Mouse (Mus musculus): ENCODE data around the gene Gm47289. TPM values are rescaled to one million over a fixed set of nuclear protein-coding genes. Genes with fewer than 3 reads are reported as not detected.
A peak's percentile ranks its signal among the peaks of the same experiment; 100 is the strongest.

Gene Gm47289
- total RNA-seq (2014; rRNA removed) (0.07 TPM in 1 of 2 replicates, not detected in the other), polyA plus RNA-seq (2012; rRNA removed) (not detected in 2 replicates)

- TF ChIP-seq CTCF (IDR thresholded peaks at IDR 0.05; ENCODE audit: low read depth, low read length): no peak
- TF ChIP-seq POLR2A (IDR thresholded peaks at IDR 0.05; ENCODE audit: extremely low read depth, insufficient read depth, low read length): no peak
- no peak for DNase-seq (ENCODE audit: extremely low read depth, low read depth, low spot score)
- Histone ChIP-seq H3K4me1 (ENCODE audit: control insufficient read depth, insufficient read depth, low read length) (peaks cover 34% of the 10 kb centered on the region), H3K27ac (replicated peaks; ENCODE audit: insufficient read depth, low read depth, low read length) (peak within 1 kb of the TSS; percentile 80), H3K36me3 (ENCODE audit: control insufficient read depth, insufficient read depth, low read length) (peaks cover 13% of the 10 kb centered on the region), H3K79me2 (ENCODE audit: control insufficient read depth, insufficient read depth, low read length) (no peaks in the 10 kb centered on the region), H3K9ac (ENCODE audit: low read depth, low read length) (no peak within 1 kb of the TSS), H3K27me3 (ENCODE audit: control insufficient read depth, insufficient read depth, low read length) (no peaks in the 10 kb centered on the region), H3K4me3 (ENCODE audit: insufficient read depth, low read depth, low read length) (no peak within 1 kb of the TSS)
- WGBS: 74% methylated on average over 4 of the region's 4 CpGs
Measured at GRCm38 (mm10) chr9:119158861-119159260, at the start of gene Gm47289. Gene Gm47289, plus strand, starts transcription at chr9:119159161.

- H3K4me3 ChIP-seq (ENCODE audit: insufficient read depth, low read depth, low read length): no peak overlapping the region
- no peak overlapping the region for H3K9ac ChIP-seq (ENCODE audit: low read depth, low read length)
- H3K4me1 ChIP-seq (ENCODE audit: control insufficient read depth, insufficient read depth, low read length): no peaks in the 10 kb centered on the region
- H3K79me2 ChIP-seq (ENCODE audit: control insufficient read depth, insufficient read depth, low read length): no peaks in the 10 kb centered on the region
- no peak for TF ChIP-seq POLR2A (IDR thresholded peaks at IDR 0.05; ENCODE audit: extremely low read depth, insufficient read depth, low read length)
- no peak overlapping the region for H3K27ac ChIP-seq (replicated peaks; ENCODE audit: insufficient read depth, low read depth, low read length)
- H3K36me3 ChIP-seq (ENCODE audit: control insufficient read depth, insufficient read depth, low read length): no peaks in the 10 kb centered on the region
- no peaks in the 10 kb centered on the region for H3K27me3 ChIP-seq (ENCODE audit: control insufficient read depth, insufficient read depth, low read length)
- no peak for DNase-seq (ENCODE audit: extremely low read depth, low read depth, low spot score)
- WGBS: 76% methylated on average over 12 of the region's 12 CpGs
Measured at GRCm38 (mm10) chr9:119109685-119110353, 49.1 kb upstream of the Gm47289 start.

- Histone ChIP-seq H3K79me2 (ENCODE audit: control insufficient read depth, insufficient read depth, low read length) (no peaks in the 10 kb centered on the region), H3K4me3 (ENCODE audit: insufficient read depth, low read depth, low read length) (no peak overlapping the region), H3K4me1 (ENCODE audit: control insufficient read depth, insufficient read depth, low read length) (no peaks in the 10 kb centered on the region), H3K27ac (replicated peaks; ENCODE audit: insufficient read depth, low read depth, low read length) (no peak overlapping the region), H3K9ac (ENCODE audit: low read depth, low read length) (no peak overlapping the region), H3K36me3 (ENCODE audit: control insufficient read depth, insufficient read depth, low read length) (no peaks in the 10 kb centered on the region), H3K27me3 (ENCODE audit: control insufficient read depth, insufficient read depth, low read length) (no peaks in the 10 kb centered on the region)
- DNase-seq (ENCODE audit: extremely low read depth, low read depth, low spot score): no peak
- TF ChIP-seq POLR2A (IDR thresholded peaks at IDR 0.05; ENCODE audit: extremely low read depth, insufficient read depth, low read length): no peak
- no peak for TF ChIP-seq CTCF (IDR thresholded peaks at IDR 0.05; ENCODE audit: low read depth, low read length)
- WGBS: 50% methylated on average over 3 of the region's 3 CpGs
Measured at GRCm38 (mm10) chr9:119110640-119111039, 48.3 kb upstream of the Gm47289 start.

DNA sequence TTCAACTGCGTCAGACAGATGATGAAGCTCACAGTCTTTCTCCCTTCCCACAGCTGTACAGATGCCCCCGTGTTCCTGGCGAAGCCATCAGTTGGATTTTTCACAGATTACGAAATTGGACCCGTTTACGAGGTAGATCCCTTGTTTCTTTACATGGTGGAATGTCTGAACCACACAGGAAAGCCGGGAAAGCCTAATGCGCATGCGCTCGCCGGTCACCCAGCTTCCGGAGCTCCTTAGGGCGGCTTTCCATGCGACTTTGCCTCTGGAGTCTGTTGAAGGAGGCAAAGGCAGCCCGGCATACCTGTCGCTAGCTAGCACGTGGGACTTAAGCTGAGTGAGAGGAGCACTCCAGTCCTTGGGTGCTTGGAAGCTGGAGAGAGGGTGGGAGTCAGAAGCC lies 44.0 kb upstream of the Gm47289 start:
- H3K27ac ChIP-seq (replicated peaks; ENCODE audit: insufficient read depth, low read depth, low read length): no peak overlapping the region
- no peaks in the 10 kb centered on the region for H3K27me3 ChIP-seq (ENCODE audit: control insufficient read depth, insufficient read depth, low read length)
- H3K4me3 ChIP-seq (ENCODE audit: insufficient read depth, low read depth, low read length): no peak overlapping the region
- no peaks in the 10 kb centered on the region for H3K79me2 ChIP-seq (ENCODE audit: control insufficient read depth, insufficient read depth, low read length)
- no peaks in the 10 kb centered on the region for H3K36me3 ChIP-seq (ENCODE audit: control insufficient read depth, insufficient read depth, low read length)
- 88% methylated on average over 17 of the region's 17 CpGs for WGBS
- no peaks in the 10 kb centered on the region for H3K4me1 ChIP-seq (ENCODE audit: control insufficient read depth, insufficient read depth, low read length)
- no peak for DNase-seq (ENCODE audit: extremely low read depth, low read depth, low spot score)
- no peak overlapping the region for H3K9ac ChIP-seq (ENCODE audit: low read depth, low read length)
- TF ChIP-seq POLR2A (IDR thresholded peaks at IDR 0.05; ENCODE audit: extremely low read depth, insufficient read depth, low read length): no peak
- TF ChIP-seq CTCF (IDR thresholded peaks at IDR 0.05; ENCODE audit: low read depth, low read length): no peak

GRCm38 (mm10) chr9:119119409-119120167 lies 39.4 kb upstream of the Gm47289 start:
- no peaks in the 10 kb centered on the region for H3K4me1 ChIP-seq (ENCODE audit: control insufficient read depth, insufficient read depth, low read length)
- H3K4me3 ChIP-seq (ENCODE audit: insufficient read depth, low read depth, low read length): no peak overlapping the region
- DNase-seq (ENCODE audit: extremely low read depth, low read depth, low spot score): no peak
- no peak overlapping the region for H3K27ac ChIP-seq (replicated peaks; ENCODE audit: insufficient read depth, low read depth, low read length)
- H3K27me3 ChIP-seq (ENCODE audit: control insufficient read depth, insufficient read depth, low read length): no peaks in the 10 kb centered on the region
- H3K9ac ChIP-seq (ENCODE audit: low read depth, low read length): no peak overlapping the region
- H3K79me2 ChIP-seq (ENCODE audit: control insufficient read depth, insufficient read depth, low read length): no peaks in the 10 kb centered on the region
- no peak for TF ChIP-seq CTCF (IDR thresholded peaks at IDR 0.05; ENCODE audit: low read depth, low read length)
- no peak for TF ChIP-seq POLR2A (IDR thresholded peaks at IDR 0.05; ENCODE audit: extremely low read depth, insufficient read depth, low read length)
- H3K36me3 ChIP-seq (ENCODE audit: control insufficient read depth, insufficient read depth, low read length): no peaks in the 10 kb centered on the region
- 88% methylated on average over 19 of the region's 19 CpGs for WGBS

GRCm38 (mm10) chr9:119120168-119120560 lies 38.8 kb upstream of the Gm47289 start:
- no peak for DNase-seq (ENCODE audit: extremely low read depth, low read depth, low spot score)

More at GRCm38 (mm10) chr9:119120168-119120560, 38.8 kb upstream of the Gm47289 start:
- Histone ChIP-seq H3K9ac (ENCODE audit: low read depth, low read length) (no peak overlapping the region), H3K36me3 (ENCODE audit: control insufficient read depth, insufficient read depth, low read length) (no peaks in the 10 kb centered on the region), H3K27ac (replicated peaks; ENCODE audit: insufficient read depth, low read depth, low read length) (no peak overlapping the region), H3K4me1 (ENCODE audit: control insufficient read depth, insufficient read depth, low read length) (no peaks in the 10 kb centered on the region), H3K27me3 (ENCODE audit: control insufficient read depth, insufficient read depth, low read length) (no peaks in the 10 kb centered on the region), H3K79me2 (ENCODE audit: control insufficient read depth, insufficient read depth, low read length) (no peaks in the 10 kb centered on the region), H3K4me3 (ENCODE audit: insufficient read depth, low read depth, low read length) (no peak overlapping the region)
- WGBS: 93% methylated on average over 3 of the region's 3 CpGs
- TF ChIP-seq POLR2A (IDR thresholded peaks at IDR 0.05; ENCODE audit: extremely low read depth, insufficient read depth, low read length) (no peak), CTCF (IDR thresholded peaks at IDR 0.05; ENCODE audit: low read depth, low read length) (no peak)
